Mouse (Mus musculus) adrenal gland, adult 8-10 months (tissue): ENCODE measurements at regions not wholly inside any gene's neighbourhood (a gene's known extent, or its start where the extent isn't known, plus 50 kb on each side); places are given as distances from the start of the nearest gene placed in this dataset.

Experiments
- DNase-seq: peaks from one replicate; pipeline ENCODE4 v3.0.0; 2022

- DNase-seq = no peak
These were observed 73.1 kb upstream of the Msx1 start for GRCm38 (mm10) chr5:37897501-37897900.

GRCm38 (mm10) chr5:37895441-37896336 is 71.3 kb upstream of the Msx1 start:
- no peak for DNase-seq

GRCm38 (mm10) chr5:37893639-37894550 is 69.5 kb upstream of the Msx1 start:
- DNase-seq = no peak

- no peak for DNase-seq
These were observed 66.3 kb upstream of the Msx1 start for GRCm38 (mm10) chr5:37890641-37891040.

- peak; percentile 6 for DNase-seq
These were observed 55.4 kb upstream of the Msx1 start for GRCm38 (mm10) chr5:37879668-37880380.

- DNase-seq = no peak
These were observed 51.9 kb upstream of the Msx1 start for GRCm38 (mm10) chr5:37876240-37876639.

- no peak for DNase-seq
These were observed 51.1 kb upstream of the Msx1 start for GRCm38 (mm10) chr5:37875452-37875851.

- DNase-seq = no peak
These were observed 50.5 kb upstream of the Msx1 start for GRCm38 (mm10) chr5:37874784-37875281.
